Mouse (Mus musculus) liver, adult 2 months (tissue): ENCODE data around the gene Clec9a.

Experiments used
- CTCF ChIP-seq: fragments of 200-500 bp; IDR thresholded peaks from 2 replicates; pipeline ENCODE4 v1.5.1; 2011; ENCODE audit warnings: low read depth, low read length, control low read depth
- POLR2A ChIP-seq: fragments of 200-500 bp; IDR thresholded peaks from 2 replicates; pipeline ENCODE4 v1.6.1; 2011; ENCODE audit warnings: low read length, control low read depth; ENCODE audit not compliant: insufficient read depth; ENCODE audit errors: extremely low read depth

GRCm38 (mm10) chr6:129399945-129400344, 8.7 kb upstream of the Clec9a start:
- TF ChIP-seq POLR2A (no peak), CTCF (no peak)
